In genomic region chr17:36271586-36272256, GRCm38 (mm10) we compare ENCODE assay signal across 7 mouse cellular contexts. TPM values are rescaled to one million over a fixed set of nuclear protein-coding genes. Genes with fewer than 3 reads are reported as not detected.
DNase-seq lines count a peak whose midpoint lies in the region; ATAC-seq and TF ChIP-seq lines count a peak whose summit lies in the region.

Gene Trim39, minus strand, starts transcription at chr17:36272247.

- no peak for TF ChIP-seq CTCF in G1E (IDR thresholded peaks at IDR 0.05; ENCODE audit: low read depth, low read length)

- H3K4me1 ChIP-seq in G1E (ENCODE audit: insufficient read depth, low read depth, low read length): peaks cover 48% of the 10 kb centered on the region
- H3K4me1 ChIP-seq in embryonic facial prominence, embryonic 15.5 days: peaks cover 25% of the 10 kb centered on the region
- H3K4me1 ChIP-seq in heart, embryonic 16.5 days (ENCODE audit: control insufficient read depth, insufficient read depth, low read length): peaks cover 21% of the 10 kb centered on the region

- H3K36me3 ChIP-seq in G1E (replicated peaks): peaks cover 73% of the 10 kb centered on the region
- H3K36me3 ChIP-seq in embryonic facial prominence, embryonic 15.5 days: peaks cover 30% of the 10 kb centered on the region
- peaks cover 16% of the 10 kb centered on the region for H3K36me3 ChIP-seq in heart, embryonic 16.5 days (ENCODE audit: control insufficient read depth, insufficient read depth)

- DNase-seq in G1E (ENCODE audit: low spot score): peak; percentile 88
- DNase-seq in adrenal gland, postnatal 25 days: no peak
- DNase-seq in layer of hippocampus, postnatal 10 days (ENCODE audit: low spot score in 2 of 2): peak in 1 of 2 experiments; percentile 84
- peak; percentile 77 for DNase-seq in lung, postnatal 10 days
- DNase-seq in retina, embryonic 14.5 days (ENCODE audit: low spot score): peak; percentile 81

- no peaks in the 10 kb centered on the region for H3K9me3 ChIP-seq in G1E (replicated peaks)
- H3K9me3 ChIP-seq in embryonic facial prominence, embryonic 15.5 days (replicated peaks): no peaks in the 10 kb centered on the region
- H3K9me3 ChIP-seq in heart, embryonic 16.5 days (replicated peaks; ENCODE audit: control insufficient read depth, low read length): no peaks in the 10 kb centered on the region

- peak within 1 kb of the TSS; percentile 97 for H3K9ac ChIP-seq in embryonic facial prominence, embryonic 15.5 days
- H3K9ac ChIP-seq in heart, embryonic 16.5 days (ENCODE audit: low read length): peak within 1 kb of the TSS; percentile 97

- peak; percentile 61; the same call in 1 of the 2 replicates for ATAC-seq in G1E (ENCODE audit: extremely low read depth, insufficient number of reproducible peaks, low FRiP score, poor library complexity, severe bottlenecking)
- peak; percentile 80 for ATAC-seq in embryonic facial prominence, embryonic 15.5 days (ENCODE audit: insufficient number of reproducible peaks, low FRiP score, low TSS enrichment, low read depth)
- peak; percentile 78 for ATAC-seq in heart, embryonic 16.5 days (replicated peaks; ENCODE audit: extremely low read depth, insufficient read depth, low FRiP score)

- peak within 1 kb of the TSS; percentile 98 for H3K4me3 ChIP-seq in G1E (ENCODE audit: low read depth, low read length)
- peak within 1 kb of the TSS; percentile 97 for H3K4me3 ChIP-seq in embryonic facial prominence, embryonic 15.5 days (replicated peaks)
- H3K4me3 ChIP-seq in heart, embryonic 16.5 days (ENCODE audit: low read length): peak within 1 kb of the TSS; percentile 88

- H3K27me3 ChIP-seq in G1E (ENCODE audit: insufficient read depth, low read length): no peaks in the 10 kb centered on the region
- no peaks in the 10 kb centered on the region for H3K27me3 ChIP-seq in embryonic facial prominence, embryonic 15.5 days
- no peaks in the 10 kb centered on the region for H3K27me3 ChIP-seq in heart, embryonic 16.5 days (ENCODE audit: control insufficient read depth, insufficient read depth, low read length)

- H3K4me2 ChIP-seq in embryonic facial prominence, embryonic 15.5 days (replicated peaks): peak within 1 kb of the TSS; percentile 82
- H3K4me2 ChIP-seq in heart, embryonic 16.5 days (ENCODE audit: low read depth, low read length): peak within 1 kb of the TSS; percentile 90

- under 1% methylated on average over 43 of the region's 43 CpGs for WGBS in embryonic facial prominence, embryonic 15.5 days
- under 1% methylated on average over 43 of the region's 43 CpGs for WGBS in heart, embryonic 16.5 days

- peak within 1 kb of the TSS; percentile 95 for H3K27ac ChIP-seq in embryonic facial prominence, embryonic 15.5 days (replicated peaks)
- H3K27ac ChIP-seq in heart, embryonic 16.5 days (ENCODE audit: low read length): peak within 1 kb of the TSS; percentile 86

RNA-seq across cellular contexts. Expression of gene Trim39, which starts in this region (rescaled TPM):
- total RNA-seq in G1E (2014; fragmentation: Nextera tagmentation) (17.5 and 17.7 TPM in 2 replicates), G1E (2017) (14.9 and 17.8 TPM in 2 replicates)
- polyA plus RNA-seq in G1E (2012): 5.5 and 6.8 TPM in 2 replicates
- 22.5 and 23.0 TPM in 2 replicates for total RNA-seq in adrenal gland, postnatal 25 days (2021)
- polyA plus RNA-seq in embryonic facial prominence, embryonic 15.5 days (2015; fragmentation: Nextera tagmentation; extraction: Ambion mirVana): 17.0 and 19.1 TPM in 2 replicates
- polyA plus RNA-seq in heart, embryonic 16.5 days (2015; fragmentation: Nextera tagmentation; extraction: Ambion mirVana): 10.4 and 10.7 TPM in 2 replicates
- 10 to 100 TPM; 21.1 to 23.9 TPM for total RNA-seq in layer of hippocampus, postnatal 10 days (2021)
